Mouse (Mus musculus) brain, embryonic 14.5 days (tissue): ENCODE measurements around the gene Cdh26.

ENCODE experiments used
- CTCF ChIP-seq: fragments of 200-500 bp; IDR thresholded peaks from 2 replicates; pipeline ENCODE4 v1.5.1; 2012; ENCODE audit warnings: inconsistent platforms, mild to moderate bottlenecking, moderate library complexity, borderline replicate concordance; ENCODE audit not compliant: insufficient read depth, insufficient read length; ENCODE audit errors: extremely low read depth
- POLR2A ChIP-seq: fragments of 200-500 bp; IDR thresholded peaks from 2 replicates; pipeline ENCODE4 v1.6.1; 2012; ENCODE audit warnings: mild to moderate bottlenecking, inconsistent platforms, borderline replicate concordance; ENCODE audit not compliant: poor library complexity, insufficient read depth, insufficient read length, severe bottlenecking; ENCODE audit errors: extremely low read depth

DNA sequence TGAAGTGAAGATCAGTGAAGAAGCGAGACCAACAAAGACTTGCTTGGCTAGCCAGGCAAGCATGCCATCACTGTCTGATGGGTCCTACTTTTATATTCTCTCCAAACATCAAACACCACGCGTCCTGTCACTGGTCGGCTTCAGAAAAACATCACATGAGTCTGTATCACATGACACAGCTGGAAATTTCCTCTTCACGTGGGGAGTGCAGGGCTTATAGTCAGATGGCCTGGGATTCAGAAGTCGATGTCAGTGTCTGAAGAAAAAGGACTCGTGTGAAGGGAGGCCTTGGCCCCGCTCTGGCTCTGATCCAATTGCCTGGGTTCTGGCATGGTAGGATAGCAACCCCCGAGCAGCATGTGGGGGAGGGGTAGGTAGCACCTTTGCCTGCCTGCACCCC lies 86.6 kb downstream of the Cdh26 start:
- TF ChIP-seq POLR2A = no peak
- TF ChIP-seq CTCF = no peak
